Mouse (Mus musculus): ENCODE results near the gene Slc6a6. TPM values are rescaled to one million over a fixed set of nuclear protein-coding genes. Genes with fewer than 3 reads are reported as not detected.

Slc6a6 gene
- 100 to 1,000 TPM in 1 of 2 experiments, 10 to 100 TPM in 1; 85.0 to 102 TPM for total RNA-seq (2021)

GRCm38 (mm10) chr6:91683602-91684473, at the start of gene Slc6a6:
Gene Slc6a6, plus strand, starts transcription at chr6:91684053.
- DNase-seq (ENCODE audit: low spot score): peak; percentile 83
- intact Hi-C loops (cut with DNase I): loop anchor here (5.0 kb wide), 1 partner anchor 87 kb away; no protein-coding TSS in a partner anchor

GRCm38 (mm10) chr6:91634417-91634816, 49.4 kb upstream of the Slc6a6 start:
- no peak for DNase-seq (ENCODE audit: low spot score)
- intact Hi-C loops (cut with DNase I): no loop called here

- intact Hi-C loops (cut with DNase I): no loop called here
- DNase-seq (ENCODE audit: low spot score): peak; percentile 1
These were observed 49.0 kb upstream of the Slc6a6 start for GRCm38 (mm10) chr6:91634876-91635275.

GRCm38 (mm10) chr6:91638204-91638995, 45.5 kb upstream of the Slc6a6 start:
- intact Hi-C loops (cut with DNase I): no loop called here
- no peak for DNase-seq (ENCODE audit: low spot score)

GRCm38 (mm10) chr6:91643011-91643410, 40.8 kb upstream of the Slc6a6 start:
- intact Hi-C loops (cut with DNase I): no loop called here
- no peak for DNase-seq (ENCODE audit: low spot score)

GRCm38 (mm10) chr6:91643416-91643921, 40.4 kb upstream of the Slc6a6 start:
- DNase-seq (ENCODE audit: low spot score): no peak
- intact Hi-C loops (cut with DNase I): no loop called here

GRCm38 (mm10) chr6:91646019-91646418, 37.8 kb upstream of the Slc6a6 start:
- intact Hi-C loops (cut with DNase I): no loop called here
- no peak for DNase-seq (ENCODE audit: low spot score)

GRCm38 (mm10) chr6:91646822-91647221, 37.0 kb upstream of the Slc6a6 start:
- DNase-seq (ENCODE audit: low spot score): no peak
- intact Hi-C loops (cut with DNase I): no loop called here

- intact Hi-C loops (cut with DNase I): no loop called here
- DNase-seq (ENCODE audit: low spot score): no peak
These were observed 36.5 kb upstream of the Slc6a6 start for GRCm38 (mm10) chr6:91647385-91647791.

GRCm38 (mm10) chr6:91650255-91650654, 33.6 kb upstream of the Slc6a6 start:
- intact Hi-C loops (cut with DNase I): no loop called here
- DNase-seq (ENCODE audit: low spot score): no peak

- intact Hi-C loops (cut with DNase I): no loop called here
These were observed 31.6 kb upstream of the Slc6a6 start for GRCm38 (mm10) chr6:91652296-91652695.

GRCm38 (mm10) chr6:91655244-91655643, 28.6 kb upstream of the Slc6a6 start:
- no peak for DNase-seq (ENCODE audit: low spot score)
- intact Hi-C loops (cut with DNase I): loop anchor here (5.0 kb wide), 1 partner anchor 48 kb away; no protein-coding TSS in a partner anchor

More at GRCm38 (mm10) chr6:91652296-91652695, 31.6 kb upstream of the Slc6a6 start:
- no peak for DNase-seq (ENCODE audit: low spot score)

- DNase-seq (ENCODE audit: low spot score): no peak
- intact Hi-C loops (cut with DNase I): loop anchor here (5.0 kb wide), 1 partner anchor 49 kb away; no protein-coding TSS in a partner anchor
These were observed 27.9 kb upstream of the Slc6a6 start for GRCm38 (mm10) chr6:91655874-91656433.

GRCm38 (mm10) chr6:91658288-91658687, 25.6 kb upstream of the Slc6a6 start:
- intact Hi-C loops (cut with DNase I): loop anchor here (5.0 kb wide), 1 partner anchor 51 kb away; no protein-coding TSS in a partner anchor
- no peak for DNase-seq (ENCODE audit: low spot score)

- intact Hi-C loops (cut with DNase I): loop anchor here (5.0 kb wide), 1 partner anchor 53 kb away; no protein-coding TSS in a partner anchor
- DNase-seq (ENCODE audit: low spot score): peak; percentile 14
These were observed 23.9 kb upstream of the Slc6a6 start for GRCm38 (mm10) chr6:91659841-91660509.

- intact Hi-C loops (cut with DNase I): no loop called here
These were observed 21.6 kb upstream of the Slc6a6 start for GRCm38 (mm10) chr6:91662301-91662700.

GRCm38 (mm10) chr6:91663616-91664015, 20.2 kb upstream of the Slc6a6 start:
- intact Hi-C loops (cut with DNase I): no loop called here
- no peak for DNase-seq (ENCODE audit: low spot score)

More at GRCm38 (mm10) chr6:91662301-91662700, 21.6 kb upstream of the Slc6a6 start:
- DNase-seq (ENCODE audit: low spot score): no peak

- intact Hi-C loops (cut with DNase I): no loop called here
- no peak for DNase-seq (ENCODE audit: low spot score)
These were observed 18.6 kb upstream of the Slc6a6 start for GRCm38 (mm10) chr6:91665267-91665666.

GRCm38 (mm10) chr6:91665990-91666700, 17.7 kb upstream of the Slc6a6 start:
- intact Hi-C loops (cut with DNase I): no loop called here
- no peak for DNase-seq (ENCODE audit: low spot score)

All from heart, postnatal 25 days (tissue).